Mouse (Mus musculus): ENCODE measurements around the gene Gm12886.

Gene Gm12886

DNA sequence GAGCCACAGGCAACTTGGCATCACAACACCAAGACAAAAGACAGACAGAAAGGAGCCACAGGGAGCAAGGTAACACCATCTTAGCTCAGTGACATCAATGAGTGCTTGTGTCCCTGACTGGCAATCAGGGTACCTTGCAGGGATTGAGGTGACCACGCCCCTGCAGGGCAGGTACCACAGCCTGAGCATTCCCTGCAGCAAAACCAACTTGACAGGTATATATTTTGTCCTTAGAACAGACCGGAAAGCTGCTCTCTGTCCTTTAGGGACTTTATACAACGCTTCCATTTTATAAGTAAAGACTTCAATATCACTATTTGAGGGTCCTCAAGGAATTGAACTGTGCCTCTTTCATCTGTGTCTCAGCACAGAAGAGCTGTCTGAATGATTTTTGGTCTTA, at the start of gene Gm12886:
TSS of gene Gm12886 (minus strand) at position 101 of the 400 bp plus-strand sequence.
- DNase-seq (ENCODE audit: low read depth, low spot score): no peak

All from brain, embryonic 18.5 days (tissue).